Mouse (Mus musculus): ENCODE results near the gene Acot5. TPM values are rescaled to one million over a fixed set of nuclear protein-coding genes. Genes with fewer than 3 reads are reported as not detected.

The Acot5 gene
- total and polyA plus RNA-seq, 2 experiments from 2014 or later = 1.2 TPM

GRCm38 (mm10) chr12:84110814-84111213, 41.7 kb downstream of the Acot5 start:
- no peak for TF ChIP-seq CTCF (IDR thresholded peaks at IDR 0.05; ENCODE audit: low read depth)
- 96% methylated on average over 4 of the region's 4 CpGs for WGBS
- H3K9me3 ChIP-seq (ENCODE audit: low read length) = no peaks in the 10 kb centered on the region
- no peak overlapping the region for H3K27ac ChIP-seq
- DNase-seq (ENCODE audit: low spot score) (no peak), ATAC-seq (no peak)
- peaks cover 5% of the 10 kb centered on the region; the same call in 1 of the 2 replicates for H3K4me1 ChIP-seq (ENCODE audit: insufficient read depth, low read length)
- no peak overlapping the region for H3K4me2 ChIP-seq (ENCODE audit: low read depth, low read length)
- no peak overlapping the region for H3K9ac ChIP-seq (replicated peaks; ENCODE audit: low read length)
- no peak overlapping the region for H3K4me3 ChIP-seq (ENCODE audit: low read length)
- no peaks in the 10 kb centered on the region for H3K36me3 ChIP-seq (ENCODE audit: insufficient read depth, low read length)
- H3K27me3 ChIP-seq (ENCODE audit: insufficient read depth, low read length) = no peaks in the 10 kb centered on the region

GRCm38 (mm10) chr12:84113676-84114075, 44.6 kb downstream of the Acot5 start:
- Histone ChIP-seq H3K9ac (replicated peaks; ENCODE audit: low read length) (no peak overlapping the region), H3K27me3 (ENCODE audit: insufficient read depth, low read length) (no peaks in the 10 kb centered on the region), H3K36me3 (ENCODE audit: insufficient read depth, low read length) (no peaks in the 10 kb centered on the region), H3K27ac (no peak overlapping the region), H3K4me3 (ENCODE audit: low read length) (peak overlapping the region; percentile 91), H3K4me1 (ENCODE audit: insufficient read depth, low read length) (peaks cover 5% of the 10 kb centered on the region; the same call in 1 of the 2 replicates), H3K9me3 (ENCODE audit: low read length) (no peaks in the 10 kb centered on the region), H3K4me2 (ENCODE audit: low read depth, low read length) (peak overlapping the region; percentile 83)
- 45% methylated on average over 6 of the region's 6 CpGs for WGBS
- no peak for TF ChIP-seq CTCF (IDR thresholded peaks at IDR 0.05; ENCODE audit: low read depth)
- no peak for DNase-seq (ENCODE audit: low spot score)
- ATAC-seq = no peak

GRCm38 (mm10) chr12:84114153-84114994, 45.2 kb downstream of the Acot5 start, which contains the start of gene Dnal1:
Dnal1 (plus strand) TSS chr12:84114366.
- Histone ChIP-seq H3K4me3 (ENCODE audit: low read length) (peak within 1 kb of the TSS; percentile 91), H3K4me1 (ENCODE audit: insufficient read depth, low read length) (peaks cover 5% of the 10 kb centered on the region; the same call in 1 of the 2 replicates), H3K36me3 (ENCODE audit: insufficient read depth, low read length) (no peaks in the 10 kb centered on the region), H3K4me2 (ENCODE audit: low read depth, low read length) (peak within 1 kb of the TSS; percentile 83), H3K9ac (replicated peaks; ENCODE audit: low read length) (peak within 1 kb of the TSS; percentile 68), H3K27me3 (ENCODE audit: insufficient read depth, low read length) (no peaks in the 10 kb centered on the region), H3K27ac (peak within 1 kb of the TSS; percentile 67; the same call in 1 of the 2 replicates), H3K9me3 (ENCODE audit: low read length) (no peaks in the 10 kb centered on the region)
- WGBS = 3% methylated on average over 30 of the region's 35 CpGs
- ATAC-seq (peak; percentile 98), DNase-seq (ENCODE audit: low spot score) (peak; percentile 96)
- TF ChIP-seq CTCF (IDR thresholded peaks at IDR 0.05; ENCODE audit: low read depth) = peak; percentile 22; the same call in 1 of the 2 replicates

GRCm38 (mm10) chr12:84119584-84119983, 50.5 kb downstream of the Acot5 start:
- Histone ChIP-seq H3K4me3 (ENCODE audit: low read length) (no peak overlapping the region), H3K36me3 (ENCODE audit: insufficient read depth, low read length) (no peaks in the 10 kb centered on the region), H3K4me1 (ENCODE audit: insufficient read depth, low read length) (peaks cover 5% of the 10 kb centered on the region; the same call in 1 of the 2 replicates), H3K27me3 (ENCODE audit: insufficient read depth, low read length) (no peaks in the 10 kb centered on the region), H3K4me2 (ENCODE audit: low read depth, low read length) (no peak overlapping the region), H3K9me3 (ENCODE audit: low read length) (no peaks in the 10 kb centered on the region), H3K27ac (no peak overlapping the region), H3K9ac (replicated peaks; ENCODE audit: low read length) (no peak overlapping the region)
- 95% methylated on average over 5 of the region's 5 CpGs for WGBS
- ATAC-seq (no peak), DNase-seq (ENCODE audit: low spot score) (no peak)
- no peak for TF ChIP-seq CTCF (IDR thresholded peaks at IDR 0.05; ENCODE audit: low read depth)

Other genes with a start within 250 kb of the Acot5 start
- 16.7 and 17.7 TPM in 2 replicates for gene Numb, start 147.4 kb upstream of the Acot5 start, total RNA-seq (2014; rRNA removed)
- gene Numb, start 147.4 kb upstream of the Acot5 start, polyA plus RNA-seq (2015; fragmentation: Nextera tagmentation; extraction: Ambion mirVana) = 10.7 and 12.1 TPM in 2 replicates
- 28.8 and 35.2 TPM in 2 replicates for gene Riox1, start 118.7 kb upstream of the Acot5 start, total RNA-seq (2014; rRNA removed)
- 8.7 and 11.3 TPM in 2 replicates for gene Riox1, start 118.7 kb upstream of the Acot5 start, polyA plus RNA-seq (2015; fragmentation: Nextera tagmentation; extraction: Ambion mirVana)
- gene Heatr4, start 84.5 kb upstream of the Acot5 start, total RNA-seq (2014; rRNA removed) = 0.11 and 0.16 TPM in 2 replicates
- not detected in 2 replicates for gene Heatr4, start 84.5 kb upstream of the Acot5 start, polyA plus RNA-seq (2015; fragmentation: Nextera tagmentation; extraction: Ambion mirVana)
- 18.6 and 29.1 TPM in 2 replicates for gene Acot2, start 81.5 kb upstream of the Acot5 start, total RNA-seq (2014; rRNA removed)
- gene Acot2, start 81.5 kb upstream of the Acot5 start, polyA plus RNA-seq (2015; fragmentation: Nextera tagmentation; extraction: Ambion mirVana) = 31.2 and 33.9 TPM in 2 replicates
- gene Acot1, start 59.8 kb upstream of the Acot5 start, total RNA-seq (2014; rRNA removed) = 177 and 178 TPM in 2 replicates
- 160 and 172 TPM in 2 replicates for gene Acot1, start 59.8 kb upstream of the Acot5 start, polyA plus RNA-seq (2015; fragmentation: Nextera tagmentation; extraction: Ambion mirVana)
- gene Acot4, start 30.9 kb upstream of the Acot5 start, total RNA-seq (2014; rRNA removed) = 0.14 and 1.8 TPM in 2 replicates
- gene Acot4, start 30.9 kb upstream of the Acot5 start, polyA plus RNA-seq (2015; fragmentation: Nextera tagmentation; extraction: Ambion mirVana) = 0.68 and 1.2 TPM in 2 replicates
- not detected in 2 replicates for gene Gm49366, start 30.4 kb upstream of the Acot5 start, total RNA-seq (2014; rRNA removed)
- not detected in 2 replicates for gene Gm49366, start 30.4 kb upstream of the Acot5 start, polyA plus RNA-seq (2015; fragmentation: Nextera tagmentation; extraction: Ambion mirVana)
- 0.42 and 1.3 TPM in 2 replicates for gene Acot3, start 17.2 kb upstream of the Acot5 start, total RNA-seq (2014; rRNA removed)
- gene Acot3, start 17.2 kb upstream of the Acot5 start, polyA plus RNA-seq (2015; fragmentation: Nextera tagmentation; extraction: Ambion mirVana) = 1.3 and 1.6 TPM in 2 replicates
- gene Acot6, start 31.3 kb downstream of the Acot5 start, total RNA-seq (2014; rRNA removed) = 6.8 and 8.6 TPM in 2 replicates
- gene Acot6, start 31.3 kb downstream of the Acot5 start, polyA plus RNA-seq (2015; fragmentation: Nextera tagmentation; extraction: Ambion mirVana) = 1.6 and 1.8 TPM in 2 replicates
- gene Dnal1, start 45.0 kb downstream of the Acot5 start, total RNA-seq (2014; rRNA removed) = 9.7 and 10.9 TPM in 2 replicates
- gene Dnal1, start 45.0 kb downstream of the Acot5 start, polyA plus RNA-seq (2015; fragmentation: Nextera tagmentation; extraction: Ambion mirVana) = 6.8 and 9.7 TPM in 2 replicates
- 2.5 and 3.8 TPM in 2 replicates for gene Pnma1, start 79.2 kb downstream of the Acot5 start, total RNA-seq (2014; rRNA removed)
- 4.2 and 4.5 TPM in 2 replicates for gene Pnma1, start 79.2 kb downstream of the Acot5 start, polyA plus RNA-seq (2015; fragmentation: Nextera tagmentation; extraction: Ambion mirVana)
- gene Elmsan1, start 149.6 kb downstream of the Acot5 start, total RNA-seq (2014; rRNA removed) = 9.3 and 11.5 TPM in 2 replicates
- 2.7 and 3.0 TPM in 2 replicates for gene Elmsan1, start 149.6 kb downstream of the Acot5 start, polyA plus RNA-seq (2015; fragmentation: Nextera tagmentation; extraction: Ambion mirVana)
- gene Ptgr2, start 215.9 kb downstream of the Acot5 start, total RNA-seq (2014; rRNA removed) = 10.2 and 13.4 TPM in 2 replicates
- 20.3 and 22.7 TPM in 2 replicates for gene Ptgr2, start 215.9 kb downstream of the Acot5 start, polyA plus RNA-seq (2015; fragmentation: Nextera tagmentation; extraction: Ambion mirVana)
- gene Zfp410, start 247.5 kb downstream of the Acot5 start, total RNA-seq (2014; rRNA removed) = 30.9 and 55.9 TPM in 2 replicates
- gene Zfp410, start 247.5 kb downstream of the Acot5 start, polyA plus RNA-seq (2015; fragmentation: Nextera tagmentation; extraction: Ambion mirVana) = 50.0 and 53.8 TPM in 2 replicates

Measured in hindbrain, postnatal 0 days (tissue).